Mouse (Mus musculus) hindbrain, embryonic 11.5 days (tissue): ENCODE results near the gene St7. TPM values are rescaled to one million over a fixed set of nuclear protein-coding genes. Genes with fewer than 3 reads are reported as not detected.

Experiments
- ATAC-seq: fragments of 200-750 bp; cut with Nextera tagmentation; 2 replicates; pipeline ENCODE4 v1.8.0; 2017; ENCODE audit warnings: mild to moderate bottlenecking, moderate TSS enrichment, moderate library complexity; ENCODE audit not compliant: low FRiP score
- DNase-seq: peaks from one replicate; pipeline ENCODE4 v3.0.0-alpha.2; 2015; ENCODE audit warnings: low spot score
- H3K27ac ChIP-seq: fragments of 300-500 bp; sonication (generic); 2 replicates; pipeline ENCODE4 v1.5.1; 2014; ENCODE audit warnings: mild to moderate bottlenecking, low read depth, low read length
- H3K27me3 ChIP-seq: fragments of 300-500 bp; sonication (generic); 2 replicates; pipeline ENCODE4 v1.6.1; 2014; ENCODE audit warnings: mild to moderate bottlenecking, low read length, moderate library complexity, mixed read lengths; ENCODE audit not compliant: control insufficient read depth, insufficient read depth
- H3K36me3 ChIP-seq: fragments of 300-500 bp; sonication (generic); 2 replicates; pipeline ENCODE4 v1.6.1; 2014; ENCODE audit warnings: mild to moderate bottlenecking, low read length, moderate library complexity, mixed read lengths; ENCODE audit not compliant: control insufficient read depth, insufficient read depth
- H3K4me1 ChIP-seq: fragments of 300-500 bp; sonication (generic); replicated peaks from 2 replicates; pipeline ENCODE4 v1.6.1; 2014; ENCODE audit warnings: low read length, mixed read lengths; ENCODE audit not compliant: control insufficient read depth, insufficient read depth
- H3K4me2 ChIP-seq: fragments of 300-500 bp; sonication (generic); replicated peaks from 2 replicates; pipeline ENCODE4 v1.6.1; 2014; ENCODE audit warnings: mild to moderate bottlenecking, low read depth, low read length
- H3K4me3 ChIP-seq: fragments of 300-500 bp; sonication (generic); 2 replicates; pipeline ENCODE4 v1.5.1; 2014; ENCODE audit warnings: low read depth, low read length
- H3K9ac ChIP-seq: fragments of 300-500 bp; sonication (generic); 2 replicates; pipeline ENCODE4 v1.6.1; 2014; ENCODE audit warnings: low read depth, low read length
- H3K9me3 ChIP-seq: fragments of 300-500 bp; sonication (generic); 2 replicates; pipeline ENCODE4 v1.6.1; 2016; ENCODE audit warnings: low read length; ENCODE audit not compliant: control insufficient read depth
- WGBS: fragments of 180-500 bp; shearing (Covaris S2); extraction: QIAGEN DNeasy Blood & Tissue Kit; methylation state at CpG from one replicate; pipeline ENCODE4 v1.1.7; 2014; 5-methylcytosine and 5-hydroxymethylcytosine counted together
- polyA plus RNA-seq: library from polyadenylated mRNA; unstranded; fragments of >200 nt; fragmentation: Nextera tagmentation; extraction: Ambion mirVana; gene quantifications from 2 replicates; pipeline ENCODE4 v1.2.1, GENCODE M21; 2014

Gene St7
- 43.1 and 52.1 TPM in 2 replicates for polyA plus RNA-seq

- Histone ChIP-seq H3K27ac (no peak within 1 kb of the TSS), H3K4me3 (peak within 1 kb of the TSS; percentile 81), H3K36me3 (no peaks in the 10 kb centered on the region), H3K4me2 (peak within 1 kb of the TSS; percentile 91), H3K4me1 (no peaks in the 10 kb centered on the region), H3K9ac (peak within 1 kb of the TSS; percentile 73), H3K27me3 (no peaks in the 10 kb centered on the region; the same call in 1 of the 2 replicates), H3K9me3 (no peaks in the 10 kb centered on the region)
- DNase-seq (no peak), ATAC-seq (no peak)
- WGBS, result 78% methylated on average over 7 of the region's 7 CpGs
These were observed at the start of gene St7 for GRCm38 (mm10) chr6:17692647-17693046. Gene St7 (plus strand): TSS chr6:17692933.

- Histone ChIP-seq H3K4me2 (no peak overlapping the region), H3K4me3 (no peak overlapping the region), H3K9me3 (no peaks in the 10 kb centered on the region), H3K36me3 (no peaks in the 10 kb centered on the region), H3K27ac (no peak overlapping the region), H3K9ac (no peak overlapping the region), H3K4me1 (no peaks in the 10 kb centered on the region), H3K27me3 (no peaks in the 10 kb centered on the region)
- DNase-seq, result no peak
- ATAC-seq, result no peak
- 84% methylated on average over 3 of the region's 3 CpGs for WGBS
These were observed 46.6 kb upstream of the St7 start for GRCm38 (mm10) chr6:17646107-17646506.

DNA sequence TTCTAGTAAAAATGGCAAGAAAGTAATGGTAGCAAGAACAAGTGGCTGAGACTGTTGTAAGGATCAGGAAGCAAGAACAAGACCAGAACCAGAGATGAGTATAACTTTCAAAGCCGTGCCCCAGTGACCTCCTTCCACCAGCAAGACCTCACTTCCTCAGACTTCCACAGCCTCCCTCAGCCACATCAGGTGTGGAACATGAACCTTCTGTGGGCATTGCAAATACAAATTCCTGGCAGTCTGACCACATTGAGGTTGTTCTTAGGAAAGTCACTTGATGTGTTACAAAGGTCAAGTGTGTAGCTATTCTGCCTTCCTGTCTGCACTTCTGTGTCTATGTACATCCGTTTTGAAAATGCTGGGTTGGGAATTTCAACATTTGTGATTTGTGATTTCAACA is 40.6 kb upstream of the St7 start:
- Histone ChIP-seq H3K9ac (no peak overlapping the region), H3K36me3 (no peaks in the 10 kb centered on the region), H3K27me3 (no peaks in the 10 kb centered on the region), H3K4me3 (no peak overlapping the region), H3K4me1 (no peaks in the 10 kb centered on the region), H3K27ac (no peak overlapping the region), H3K4me2 (no peak overlapping the region), H3K9me3 (no peaks in the 10 kb centered on the region)
- WGBS, result 83% methylated on average over 2 of the region's 2 CpGs
- ATAC-seq, result no peak
- no peak for DNase-seq

DNA sequence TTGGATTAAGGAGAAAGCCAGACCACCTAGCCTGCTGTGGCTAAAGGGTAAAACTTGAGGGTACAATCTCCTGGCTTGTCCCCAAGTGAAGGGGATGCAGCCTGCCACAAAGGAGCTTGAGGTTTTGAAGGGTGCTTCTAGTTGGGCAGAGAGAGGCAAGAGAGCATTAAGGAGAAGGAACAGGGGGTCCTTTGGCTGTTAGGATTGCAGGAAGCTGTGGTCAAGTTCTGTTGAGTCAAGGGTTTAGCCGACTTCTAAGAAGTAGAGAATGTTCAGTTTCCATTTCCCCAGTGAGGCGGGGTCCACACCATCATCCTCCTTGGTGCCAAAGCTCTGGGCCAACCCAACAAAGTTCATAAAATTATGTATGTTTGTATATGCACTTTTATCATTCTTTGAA is 37.7 kb upstream of the St7 start:
- DNase-seq (no peak), ATAC-seq (no peak)
- Histone ChIP-seq H3K4me1 (no peaks in the 10 kb centered on the region), H3K36me3 (no peaks in the 10 kb centered on the region), H3K9me3 (no peaks in the 10 kb centered on the region), H3K4me3 (no peak overlapping the region), H3K27ac (no peak overlapping the region), H3K4me2 (no peak overlapping the region), H3K27me3 (no peaks in the 10 kb centered on the region), H3K9ac (no peak overlapping the region)
- 96% methylated on average over 2 of the region's 2 CpGs for WGBS

- H3K9ac ChIP-seq, result no peak overlapping the region
- H3K27me3 ChIP-seq, result no peaks in the 10 kb centered on the region
- DNase-seq (no peak), ATAC-seq (no peak)
- H3K27ac ChIP-seq, result no peak overlapping the region
- H3K9me3 ChIP-seq, result no peaks in the 10 kb centered on the region
- H3K4me1 ChIP-seq, result no peaks in the 10 kb centered on the region
- no peak overlapping the region for H3K4me3 ChIP-seq
- no peak overlapping the region for H3K4me2 ChIP-seq
- no peaks in the 10 kb centered on the region for H3K36me3 ChIP-seq
- 84% methylated on average over 1 of the region's 1 CpGs for WGBS
These were observed 35.4 kb upstream of the St7 start for GRCm38 (mm10) chr6:17657308-17657707.

- H3K27me3 ChIP-seq, result no peaks in the 10 kb centered on the region
- ATAC-seq (no peak), DNase-seq (no peak)
- H3K36me3 ChIP-seq, result no peaks in the 10 kb centered on the region
- H3K4me2 ChIP-seq, result no peak overlapping the region
- no peaks in the 10 kb centered on the region for H3K9me3 ChIP-seq
- H3K4me3 ChIP-seq, result no peak overlapping the region
- H3K27ac ChIP-seq, result no peak overlapping the region
- H3K9ac ChIP-seq, result no peak overlapping the region
- WGBS, result 97% methylated on average over 7 of the region's 7 CpGs
- H3K4me1 ChIP-seq, result no peaks in the 10 kb centered on the region
These were observed 27.4 kb upstream of the St7 start for GRCm38 (mm10) chr6:17665348-17665747.

- DNase-seq (no peak), ATAC-seq (no peak)
- Histone ChIP-seq H3K4me3 (no peak overlapping the region), H3K36me3 (no peaks in the 10 kb centered on the region), H3K9ac (no peak overlapping the region), H3K27me3 (no peaks in the 10 kb centered on the region), H3K4me1 (no peaks in the 10 kb centered on the region), H3K9me3 (no peaks in the 10 kb centered on the region), H3K4me2 (no peak overlapping the region), H3K27ac (no peak overlapping the region)
These were observed 26.7 kb upstream of the St7 start for GRCm38 (mm10) chr6:17666024-17666423.

- no peaks in the 10 kb centered on the region for H3K9me3 ChIP-seq
- no peak overlapping the region for H3K9ac ChIP-seq
- DNase-seq (no peak), ATAC-seq (no peak)
- WGBS, result 97% methylated on average over 3 of the region's 3 CpGs
- no peak overlapping the region for H3K4me3 ChIP-seq
- no peaks in the 10 kb centered on the region for H3K27me3 ChIP-seq
- no peaks in the 10 kb centered on the region for H3K4me1 ChIP-seq
- H3K27ac ChIP-seq, result no peak overlapping the region
- no peak overlapping the region for H3K4me2 ChIP-seq
- H3K36me3 ChIP-seq, result no peaks in the 10 kb centered on the region
These were observed 24.9 kb upstream of the St7 start for GRCm38 (mm10) chr6:17667813-17668212.

- Histone ChIP-seq H3K4me3 (no peak overlapping the region), H3K27me3 (no peaks in the 10 kb centered on the region), H3K4me2 (no peak overlapping the region), H3K4me1 (no peaks in the 10 kb centered on the region), H3K36me3 (no peaks in the 10 kb centered on the region), H3K9me3 (no peaks in the 10 kb centered on the region), H3K9ac (no peak overlapping the region), H3K27ac (no peak overlapping the region)
- ATAC-seq (no peak), DNase-seq (no peak)
- WGBS, result 95% methylated on average over 12 of the region's 12 CpGs
These were observed 24.4 kb upstream of the St7 start for GRCm38 (mm10) chr6:17668334-17668733.
